Mouse (Mus musculus) liver, embryonic 16.5 days (tissue): ENCODE results near the gene Cmtm1. TPM values are rescaled to one million over a fixed set of nuclear protein-coding genes. Genes with fewer than 3 reads are reported as not detected.
"Not testable (repeated sequence)": the region's sequence is repeated elsewhere in the genome, so short reads cannot be mapped to it uniquely, and the experiment has no call there.

Experiments
- ATAC-seq: fragments of 200-750 bp; cut with Nextera tagmentation; 2 replicates; pipeline ENCODE4 v1.8.0; 2017; ENCODE audit warnings: low read depth, mild to moderate bottlenecking, moderate number of reproducible peaks, moderate library complexity
- H3K27ac ChIP-seq: fragments of 300-500 bp; sonication (generic); 2 replicates; pipeline ENCODE4 v1.5.1; 2014; ENCODE audit warnings: mild to moderate bottlenecking, low read length
- H3K27me3 ChIP-seq: fragments of 300-500 bp; sonication (generic); 2 replicates; pipeline ENCODE4 v1.6.1; 2014; ENCODE audit warnings: low read depth, low read length, mixed read lengths; ENCODE audit not compliant: control insufficient read depth, insufficient read depth
- H3K36me3 ChIP-seq: fragments of 300-500 bp; sonication (generic); 2 replicates; pipeline ENCODE4 v1.6.1; 2014; ENCODE audit warnings: mild to moderate bottlenecking; ENCODE audit not compliant: control insufficient read depth, insufficient read depth
- H3K4me1 ChIP-seq: fragments of 300-500 bp; sonication (generic); 2 replicates; pipeline ENCODE4 v1.6.1; 2014; ENCODE audit warnings: low read depth, low read length, mixed read lengths; ENCODE audit not compliant: control insufficient read depth
- H3K4me2 ChIP-seq: fragments of 300-500 bp; sonication (generic); 2 replicates; pipeline ENCODE4 v1.6.1; 2014; ENCODE audit warnings: low read depth, low read length, mixed read lengths
- H3K4me3 ChIP-seq: fragments of 300-500 bp; sonication (generic); 2 replicates; pipeline ENCODE4 v1.5.1; 2014; ENCODE audit warnings: low read depth, mild to moderate bottlenecking, low read length
- H3K9ac ChIP-seq: fragments of 300-500 bp; sonication (generic); 2 replicates; pipeline ENCODE4 v1.6.1; 2014; ENCODE audit warnings: low read depth, low read length
- H3K9me3 ChIP-seq: fragments of 300-500 bp; sonication (generic); replicated peaks from 2 replicates; pipeline ENCODE4 v1.6.1; 2016; ENCODE audit warnings: low read length; ENCODE audit not compliant: control insufficient read depth
- WGBS: fragments of 180-500 bp; shearing (Covaris S2); extraction: QIAGEN DNeasy Blood & Tissue Kit; methylation state at CpG from one replicate; pipeline ENCODE4 v1.1.7; 2014; ENCODE audit not compliant: insufficient replicate concordance; 5-methylcytosine and 5-hydroxymethylcytosine counted together
- polyA plus RNA-seq: library from polyadenylated mRNA; unstranded; fragments of >200 nt; fragmentation: Nextera tagmentation; extraction: Ambion mirVana; gene quantifications from 2 replicates; pipeline ENCODE4 v1.2.1, GENCODE M21; 2015

Gene Cmtm1
- not detected in 2 replicates for polyA plus RNA-seq

- H3K9ac ChIP-seq, H3K4me2 ChIP-seq, ATAC-seq, H3K4me1 ChIP-seq, H3K27me3 ChIP-seq, H3K4me3 ChIP-seq, H3K27ac ChIP-seq, H3K9me3 ChIP-seq, H3K36me3 ChIP-seq: not testable (repeated sequence)
- 80% methylated on average over 36 of the region's 36 CpGs for WGBS
Measured at GRCm38 (mm10) chr8:104309441-104310155, at the start of gene Cmtm1, which contains the start of gene Gm45711. Gene Cmtm1 (minus strand): TSS chr8:104310145. Gene Gm45711 (minus strand): TSS chr8:104310081.

DNA sequence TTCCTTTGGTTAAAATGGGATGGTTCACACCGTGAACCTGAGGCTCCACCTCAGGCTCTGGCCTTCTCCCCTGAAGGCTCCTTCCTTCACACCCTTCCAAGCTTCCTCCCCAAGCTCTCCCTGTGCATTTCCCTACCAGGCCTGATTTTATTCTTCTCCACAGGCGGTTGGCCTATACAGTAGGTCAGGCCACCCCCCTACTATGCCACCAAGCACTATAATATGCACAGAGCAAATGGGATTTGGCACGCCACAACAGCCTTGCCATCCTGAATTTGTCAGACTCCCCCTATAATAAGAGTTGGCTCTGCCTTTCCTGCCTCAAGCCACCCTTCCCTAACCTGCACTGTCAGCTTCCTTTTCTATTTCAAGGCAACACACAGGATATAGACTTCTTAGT lies 48.7 kb upstream of the Cmtm1 start:
- Histone ChIP-seq H3K27ac (no peak overlapping the region), H3K4me1 (peaks cover 5% of the 10 kb centered on the region), H3K9me3 (no peaks in the 10 kb centered on the region), H3K4me3 (no peak overlapping the region), H3K4me2 (no peak overlapping the region), H3K27me3 (no peaks in the 10 kb centered on the region), H3K36me3 (no peaks in the 10 kb centered on the region), H3K9ac (no peak overlapping the region)
- 70% methylated on average over 3 of the region's 3 CpGs for whole genome bisulfite sequencing
- no peak for ATAC-seq

- Histone ChIP-seq H3K4me1 (no peaks in the 10 kb centered on the region), H3K4me3 (no peak overlapping the region)
Measured at GRCm38 (mm10) chr8:104354504-104354903, 44.6 kb upstream of the Cmtm1 start.

GRCm38 (mm10) chr8:104353186-104353585 lies 43.2 kb upstream of the Cmtm1 start:
- no peak for ATAC-seq

More at GRCm38 (mm10) chr8:104354504-104354903, 44.6 kb upstream of the Cmtm1 start:
- no peaks in the 10 kb centered on the region for H3K27me3 ChIP-seq
- no peak overlapping the region for H3K9ac ChIP-seq
- no peak overlapping the region for H3K27ac ChIP-seq
- no peak overlapping the region for H3K4me2 ChIP-seq
- no peaks in the 10 kb centered on the region for H3K36me3 ChIP-seq
- no peaks in the 10 kb centered on the region for H3K9me3 ChIP-seq
- 70% methylated on average over 10 of the region's 10 CpGs for WGBS
- no peak for ATAC-seq

GRCm38 (mm10) chr8:104350047-104350446 lies 40.1 kb upstream of the Cmtm1 start:
- 66% methylated on average over 13 of the region's 13 CpGs for WGBS
- Histone ChIP-seq H3K9ac (no peak overlapping the region), H3K4me2 (no peak overlapping the region), H3K9me3 (no peaks in the 10 kb centered on the region), H3K4me1 (no peaks in the 10 kb centered on the region), H3K27me3 (no peaks in the 10 kb centered on the region), H3K27ac (no peak overlapping the region), H3K4me3 (no peak overlapping the region), H3K36me3 (no peaks in the 10 kb centered on the region)
- ATAC-seq = no peak

More at GRCm38 (mm10) chr8:104353186-104353585, 43.2 kb upstream of the Cmtm1 start:
- Histone ChIP-seq H3K9me3 (no peaks in the 10 kb centered on the region), H3K4me3 (no peak overlapping the region), H3K36me3 (no peaks in the 10 kb centered on the region), H3K27ac (no peak overlapping the region), H3K27me3 (no peaks in the 10 kb centered on the region), H3K4me1 (no peaks in the 10 kb centered on the region), H3K9ac (no peak overlapping the region), H3K4me2 (no peak overlapping the region)
- 48% methylated on average over 5 of the region's 5 CpGs for WGBS

DNA sequence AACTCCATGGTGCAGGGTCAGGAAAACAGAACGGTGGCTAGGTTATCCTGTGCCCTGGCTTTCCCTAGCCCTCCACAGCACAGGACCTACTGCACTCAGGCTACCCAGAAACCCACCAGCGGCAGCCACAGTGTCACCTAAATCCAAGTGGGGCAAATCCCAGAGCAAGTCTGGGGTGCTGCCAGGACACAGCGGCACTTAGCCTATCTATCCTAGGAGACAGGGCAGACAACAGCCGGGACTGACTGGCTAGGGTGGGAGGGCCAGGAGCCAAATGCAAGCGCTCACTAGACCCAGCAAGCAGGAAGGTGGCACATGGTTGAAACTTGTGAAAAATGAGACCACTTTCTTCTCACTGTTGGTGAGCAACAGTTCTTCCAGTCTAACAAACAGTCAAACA lies 39.0 kb upstream of the Cmtm1 start:
- WGBS = 77% methylated on average over 5 of the region's 5 CpGs
- Histone ChIP-seq H3K9ac (no peak overlapping the region), H3K4me1 (no peaks in the 10 kb centered on the region), H3K27me3 (no peaks in the 10 kb centered on the region), H3K36me3 (no peaks in the 10 kb centered on the region), H3K4me3 (no peak overlapping the region), H3K27ac (no peak overlapping the region), H3K4me2 (no peak overlapping the region), H3K9me3 (no peaks in the 10 kb centered on the region)
- ATAC-seq = no peak

DNA sequence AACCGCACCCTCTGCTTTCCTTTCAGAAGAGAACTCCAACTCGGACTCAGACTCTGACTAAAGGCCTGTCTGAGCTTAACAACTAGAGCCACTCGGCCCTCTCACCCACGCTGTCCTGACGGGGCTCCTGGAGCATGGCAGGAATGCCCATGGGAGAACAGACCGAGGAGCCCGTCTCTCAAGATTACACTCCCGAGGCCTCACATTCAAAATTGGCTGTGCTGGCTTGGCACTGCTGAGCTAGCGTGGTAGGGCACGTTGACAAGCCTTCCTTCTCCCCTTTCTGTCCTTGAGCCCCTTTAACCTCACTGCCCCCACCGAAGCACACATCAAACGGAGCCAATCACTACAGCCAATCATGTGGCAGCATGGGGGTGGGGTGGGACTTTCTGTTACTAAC lies 36.8 kb upstream of the Cmtm1 start:
- Histone ChIP-seq H3K4me1 (no peaks in the 10 kb centered on the region), H3K27me3 (0 out of 2 replicates have a peak, but pooled peaks cover under 1% of the 10 kb centered on the region), H3K4me3 (no peak overlapping the region), H3K36me3 (no peaks in the 10 kb centered on the region), H3K4me2 (no peak overlapping the region), H3K9ac (no peak overlapping the region), H3K27ac (no peak overlapping the region), H3K9me3 (no peaks in the 10 kb centered on the region)
- no peak for ATAC-seq
- WGBS = 54% methylated on average over 12 of the region's 12 CpGs

DNA sequence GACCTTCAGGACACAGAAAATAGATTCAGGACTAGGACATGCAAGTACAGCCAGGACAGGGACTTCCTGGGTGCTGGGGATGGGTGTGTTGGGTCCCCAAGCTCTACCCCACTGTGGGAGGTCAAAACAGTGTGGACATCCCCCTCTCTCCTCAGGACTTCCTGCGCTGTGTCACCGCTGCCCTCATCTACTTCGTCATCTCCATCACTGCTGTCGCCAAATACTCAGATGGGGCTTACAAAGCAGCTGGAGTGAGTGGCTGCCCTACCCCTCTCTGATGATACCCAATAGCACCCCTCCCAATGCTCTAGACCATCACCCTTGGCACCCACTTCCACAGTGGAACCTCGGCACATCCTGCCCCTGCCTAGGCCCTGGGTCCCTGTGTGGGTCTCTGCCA lies 34.7 kb upstream of the Cmtm1 start:
- Histone ChIP-seq H3K27ac (no peak overlapping the region), H3K4me1 (no peaks in the 10 kb centered on the region; the same call in 1 of the 2 replicates), H3K9ac (no peak overlapping the region), H3K4me2 (no peak overlapping the region), H3K9me3 (no peaks in the 10 kb centered on the region), H3K4me3 (no peak overlapping the region), H3K36me3 (no peaks in the 10 kb centered on the region), H3K27me3 (peaks cover 11% of the 10 kb centered on the region; the same call in 1 of the 2 replicates)
- ATAC-seq = no peak
- WGBS = 77% methylated on average over 5 of the region's 5 CpGs

DNA sequence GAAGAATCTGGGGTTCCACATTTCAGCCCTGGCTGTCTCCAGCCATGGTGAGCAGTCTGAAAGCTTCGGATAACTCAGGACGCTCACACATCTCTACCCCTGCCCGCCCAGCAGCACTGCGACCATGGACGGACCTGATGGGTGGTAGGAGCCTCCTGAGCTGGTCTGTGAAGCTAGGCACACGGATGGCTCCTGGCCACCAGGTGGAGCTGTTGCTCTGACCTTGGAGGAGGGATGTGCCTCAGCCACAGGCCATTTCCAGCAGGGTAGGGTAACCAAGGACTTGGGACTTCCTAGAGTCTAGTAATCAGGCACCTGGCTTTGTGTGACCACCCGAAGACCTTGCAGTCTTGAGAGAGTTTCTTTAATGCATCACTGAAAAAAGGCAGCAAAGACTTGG lies 34.0 kb upstream of the Cmtm1 start:
- ATAC-seq = peak; percentile 25; the same call in 1 of the 2 replicates
- Histone ChIP-seq H3K4me3 (no peak overlapping the region), H3K4me2 (no peak overlapping the region), H3K4me1 (no peaks in the 10 kb centered on the region; the same call in 1 of the 2 replicates), H3K9ac (no peak overlapping the region), H3K27me3 (peaks cover 11% of the 10 kb centered on the region; the same call in 1 of the 2 replicates), H3K36me3 (no peaks in the 10 kb centered on the region), H3K27ac (no peak overlapping the region), H3K9me3 (no peaks in the 10 kb centered on the region)
- 12% methylated on average over 7 of the region's 7 CpGs for WGBS
